Mouse (Mus musculus) macrophage (primary cell): Measurements from ENCODE around the gene Slc47a1. TPM values are rescaled to one million over a fixed set of nuclear protein-coding genes. Genes with fewer than 3 reads are reported as not detected.
"Not testable (repeated sequence)": the region's sequence is repeated elsewhere in the genome, so short reads cannot be mapped to it uniquely, and the experiment has no call there.

Source experiments
- H3K27ac ChIP-seq: fragments of 350-480 bp; formaldehyde crosslinking; 2 replicates; pipeline ENCODE4 v1.9.0; 2021
- H3K36me3 ChIP-seq: fragments of 350-480 bp; formaldehyde crosslinking; 2 replicates; pipeline ENCODE4 v1.9.0; 2021; ENCODE audit errors: inconsistent target
- H3K4me3 ChIP-seq: fragments of 350-480 bp; formaldehyde crosslinking; 2 replicates; pipeline ENCODE4 v1.9.0; 2021; ENCODE audit errors: inconsistent target
- H3K79me2 ChIP-seq: fragments of 350-480 bp; formaldehyde crosslinking; 2 replicates; pipeline ENCODE4 v1.9.0; 2021; ENCODE audit errors: inconsistent target
- WGBS: methylation state at CpG from one replicate; pipeline ENCODE4 v1.1.7; 2026; ENCODE audit warnings: inconsistent platforms; ENCODE audit not compliant: missing documents; 5-methylcytosine and 5-hydroxymethylcytosine counted together
- polyA plus RNA-seq: library from polyadenylated mRNA; stranded (reverse); fragments of 250-400 nt; gene quantifications from 3 replicates; pipeline ENCODE4 v1.2.4, GENCODE M21; 2018; ENCODE audit warnings: inconsistent platforms
- total RNA-seq, 78 experiments: library from RNA; depleted of rRNA; stranded (reverse); fragments of 250-400 nt; gene quantifications; 1 replicate in 9 of 78; 2 replicates in 24 of 78; 3 replicates in 43 of 78; 4 replicates in 2 of 78; pipeline ENCODE4 v1.2.4; 2018; ENCODE audit warnings: inconsistent platforms in 56 of 78

Slc47a1 gene
- total RNA-seq (2018; cell fraction: chromatin; rRNA removed): under 1 TPM in 7 of 26 experiments, not detected in 19; 0.16 to 0.75 (median 0.29) TPM
- under 1 TPM in 5 of 26 experiments, not detected in 21; 0.05 to 0.19 (median 0.09) TPM for total RNA-seq (2018; cell fraction: cytosol; rRNA removed)
- 1 to 10 TPM in 1 of 26 experiments, under 1 TPM in 9, not detected in 16; 0.21 to 1.2 (median 0.40) TPM for total RNA-seq (2018; cell fraction: nucleus; rRNA removed)
- polyA plus RNA-seq: 0.28 TPM in 1 of 3 replicates, not detected in the others

- WGBS: 23% methylated on average over 39 of the region's 39 CpGs
- H3K27ac ChIP-seq: no peak within 1 kb of the TSS
- no peak within 1 kb of the TSS for H3K4me3 ChIP-seq
These were observed at the start of gene Slc47a1 for GRCm38 (mm10) chr11:61377881-61378613. Gene Slc47a1 (minus strand): TSS chr11:61378345.

DNA sequence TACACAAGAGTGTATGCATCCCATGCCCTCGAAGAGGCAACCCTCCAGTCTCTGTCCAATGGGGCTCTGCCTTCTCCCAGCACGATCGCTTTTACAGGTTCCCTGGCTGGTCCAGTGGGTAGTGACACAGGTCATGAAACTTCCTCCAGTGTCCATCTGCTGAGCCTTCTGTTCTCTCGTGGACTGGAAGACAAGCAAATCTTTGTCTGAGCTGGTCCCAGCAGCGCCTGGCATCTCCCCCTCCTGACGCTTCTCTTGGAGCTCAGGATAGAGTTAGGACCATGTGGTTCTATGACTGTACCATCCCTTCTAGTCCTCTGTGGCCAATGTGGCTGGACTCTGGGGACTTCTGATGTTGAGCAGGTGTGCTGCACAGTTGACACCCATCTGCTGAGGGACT, 41.1 kb upstream of the Slc47a1 start:
- 89% methylated on average over 6 of the region's 6 CpGs for WGBS
- H3K27ac ChIP-seq: no peak overlapping the region
- no peaks in the 10 kb centered on the region for H3K36me3 ChIP-seq
- no peak overlapping the region for H3K4me3 ChIP-seq
- no peaks in the 10 kb centered on the region for H3K79me2 ChIP-seq

More at GRCm38 (mm10) chr11:61377881-61378613, at the start of gene Slc47a1:
- Histone ChIP-seq H3K36me3 (no peaks in the 10 kb centered on the region), H3K79me2 (no peaks in the 10 kb centered on the region)

DNA sequence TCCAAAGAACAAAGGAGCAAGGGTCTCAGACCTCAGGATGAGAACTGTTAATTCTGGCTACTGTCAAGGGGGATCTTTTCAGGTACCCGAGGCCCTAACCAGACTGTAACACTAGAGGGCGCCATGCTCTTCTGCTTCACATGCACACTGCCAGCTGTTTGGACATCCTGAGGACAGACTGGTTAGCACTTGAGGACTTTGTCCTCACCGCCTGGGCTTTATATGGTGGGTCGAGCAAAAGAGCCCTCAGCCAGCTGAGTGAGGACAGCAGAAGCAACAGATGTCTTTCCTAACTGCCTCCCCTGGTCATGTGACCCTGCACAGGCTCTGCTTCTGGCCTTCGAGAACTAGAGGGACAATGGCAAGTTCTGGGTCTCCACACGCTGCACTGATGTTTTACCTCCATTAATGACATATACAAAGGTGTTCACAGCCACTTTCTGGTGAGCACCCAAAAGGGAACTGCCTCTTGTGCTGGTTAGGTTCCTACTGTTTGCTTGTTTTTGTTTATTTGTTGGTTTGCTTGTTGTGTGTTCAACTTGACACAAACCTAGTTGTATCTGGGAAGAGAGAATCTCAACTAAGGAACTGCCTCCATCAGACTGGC, 39.9 kb upstream of the Slc47a1 start:
- Histone ChIP-seq H3K36me3 (no peaks in the 10 kb centered on the region), H3K4me3 (no peak overlapping the region), H3K27ac (no peak overlapping the region), H3K79me2 (no peaks in the 10 kb centered on the region)
- 27% methylated on average over 6 of the region's 6 CpGs for WGBS

DNA sequence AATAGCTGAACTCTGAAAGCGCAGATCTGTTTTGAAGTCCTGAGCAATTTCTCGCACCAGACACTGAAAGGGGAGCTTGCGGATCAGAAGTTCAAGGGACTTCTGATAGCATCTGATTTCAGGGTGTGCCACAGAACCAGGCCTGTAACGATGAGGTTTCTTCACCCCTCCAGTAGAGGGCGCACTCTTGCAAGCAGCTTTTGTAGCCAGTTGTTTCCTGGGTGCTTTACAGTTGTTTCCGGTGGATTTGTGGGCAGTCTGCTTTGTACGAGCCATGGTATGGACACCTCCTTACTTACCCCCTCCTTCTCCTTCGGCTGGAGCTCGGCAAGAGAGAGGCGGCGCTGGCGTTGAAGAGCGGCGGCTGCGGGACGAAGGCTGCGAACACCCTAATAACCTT, 38.4 kb upstream of the Slc47a1 start:
- WGBS: 83% methylated on average over 17 of the region's 17 CpGs
- not testable (repeated sequence) for H3K79me2 ChIP-seq, H3K27ac ChIP-seq, H3K36me3 ChIP-seq, H3K4me3 ChIP-seq

DNA sequence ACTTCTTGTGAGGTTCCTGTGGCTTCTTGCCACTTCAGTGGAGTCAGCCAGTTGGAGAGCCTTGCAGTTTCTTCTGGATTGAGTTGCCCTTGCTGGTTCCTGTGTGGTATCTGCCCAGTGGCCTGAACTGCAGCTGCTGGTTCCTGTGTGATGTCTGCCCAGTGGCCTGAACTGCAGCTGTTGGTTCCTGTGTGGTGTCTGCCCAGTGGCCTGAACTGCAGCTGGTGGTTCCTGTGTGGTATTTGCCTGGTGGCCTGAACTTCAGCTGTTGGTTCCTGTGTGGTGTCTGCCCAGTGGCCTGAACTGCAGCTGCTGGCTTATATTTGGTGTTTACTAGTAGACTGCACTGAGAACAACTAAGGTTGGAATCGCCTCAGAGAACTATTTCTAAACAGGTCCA, 37.3 kb upstream of the Slc47a1 start:
- 60% methylated on average over 1 of the region's 1 CpGs for WGBS
- H3K79me2 ChIP-seq: no peaks in the 10 kb centered on the region
- H3K4me3 ChIP-seq: no peak overlapping the region

GRCm38 (mm10) chr11:61414560-61414959, 36.4 kb upstream of the Slc47a1 start:
- Histone ChIP-seq H3K36me3 (no peaks in the 10 kb centered on the region), H3K27ac (no peak overlapping the region), H3K79me2 (no peaks in the 10 kb centered on the region), H3K4me3 (no peak overlapping the region)
- 81% methylated on average over 3 of the region's 3 CpGs for WGBS

More for the DNA sequence above, 37.3 kb upstream of the Slc47a1 start:
- H3K36me3 ChIP-seq: no peaks in the 10 kb centered on the region
- H3K27ac ChIP-seq: no peak overlapping the region

- Histone ChIP-seq H3K36me3 (no peaks in the 10 kb centered on the region), H3K4me3 (no peak overlapping the region), H3K27ac (no peak overlapping the region), H3K79me2 (no peaks in the 10 kb centered on the region)
- WGBS: 34% methylated on average over 5 of the region's 5 CpGs
These were observed 35.3 kb upstream of the Slc47a1 start for GRCm38 (mm10) chr11:61413411-61413810.

- H3K36me3 ChIP-seq: no peaks in the 10 kb centered on the region
- no peak overlapping the region for H3K27ac ChIP-seq
- no peak overlapping the region for H3K4me3 ChIP-seq
- no peaks in the 10 kb centered on the region for H3K79me2 ChIP-seq
- 48% methylated on average over 7 of the region's 7 CpGs for WGBS
These were observed 33.7 kb upstream of the Slc47a1 start for GRCm38 (mm10) chr11:61411809-61412208.

- H3K36me3 ChIP-seq: no peaks in the 10 kb centered on the region
- WGBS: 88% methylated on average over 11 of the region's 11 CpGs
- no peak overlapping the region for H3K4me3 ChIP-seq
- no peaks in the 10 kb centered on the region for H3K79me2 ChIP-seq
- no peak overlapping the region for H3K27ac ChIP-seq
These were observed 33.1 kb upstream of the Slc47a1 start for GRCm38 (mm10) chr11:61411221-61411620.

GRCm38 (mm10) chr11:61410129-61410528, 32.0 kb upstream of the Slc47a1 start:
- 0% methylated on average over 1 of the region's 1 CpGs for WGBS
- Histone ChIP-seq H3K4me3 (no peak overlapping the region), H3K36me3 (no peaks in the 10 kb centered on the region), H3K27ac (no peak overlapping the region), H3K79me2 (no peaks in the 10 kb centered on the region)

- WGBS: 29% methylated on average over 3 of the region's 3 CpGs
- H3K4me3 ChIP-seq: peak overlapping the region; percentile 53
- no peaks in the 10 kb centered on the region for H3K36me3 ChIP-seq
- H3K27ac ChIP-seq: no peak overlapping the region
- H3K79me2 ChIP-seq: no peaks in the 10 kb centered on the region
These were observed 30.9 kb upstream of the Slc47a1 start for GRCm38 (mm10) chr11:61409051-61409450.

GRCm38 (mm10) chr11:61408184-61409027, 30.3 kb upstream of the Slc47a1 start:
- H3K36me3 ChIP-seq: no peaks in the 10 kb centered on the region
- WGBS: 3% methylated on average over 59 of the region's 64 CpGs
- no peaks in the 10 kb centered on the region for H3K79me2 ChIP-seq
- H3K27ac ChIP-seq: peak overlapping the region; percentile 55
- H3K4me3 ChIP-seq: peak overlapping the region; percentile 53

DNA sequence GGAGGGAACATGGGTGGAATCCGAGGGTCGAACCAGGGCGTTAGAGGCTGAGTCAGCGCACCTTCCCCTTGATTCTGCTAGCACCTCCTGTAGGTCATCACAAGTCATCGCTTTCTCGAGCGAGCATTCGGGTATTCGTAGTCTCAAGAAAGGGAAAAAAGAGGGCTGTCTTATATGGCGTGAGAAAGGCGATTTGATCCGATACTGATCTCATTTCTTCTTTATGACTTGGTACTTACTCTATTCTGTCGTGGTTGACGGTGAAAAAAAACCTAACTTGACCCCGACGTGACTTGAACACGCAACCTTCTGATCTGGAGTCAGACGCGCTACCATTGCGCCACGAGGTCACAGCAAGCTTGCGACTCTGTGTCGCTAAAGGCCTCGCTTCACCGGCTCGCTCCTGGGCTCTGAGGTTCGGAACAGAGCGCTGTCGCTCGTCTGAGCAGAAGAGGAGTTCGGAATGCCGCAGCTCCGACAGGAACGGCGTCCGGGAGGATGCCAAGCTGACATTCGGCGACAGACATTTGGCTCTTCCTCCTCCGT, 29.6 kb upstream of the Slc47a1 start:
- 3% methylated on average over 39 of the region's 39 CpGs for WGBS
- H3K27ac ChIP-seq: peak overlapping the region; percentile 55
- no peaks in the 10 kb centered on the region for H3K79me2 ChIP-seq
- no peaks in the 10 kb centered on the region for H3K36me3 ChIP-seq
- H3K4me3 ChIP-seq: peak overlapping the region; percentile 53

GRCm38 (mm10) chr11:61401794-61402193, 23.6 kb upstream of the Slc47a1 start:
- WGBS: 95% methylated on average over 4 of the region's 4 CpGs
- no peaks in the 10 kb centered on the region for H3K36me3 ChIP-seq
- no peak overlapping the region for H3K27ac ChIP-seq
- H3K79me2 ChIP-seq: no peaks in the 10 kb centered on the region
- H3K4me3 ChIP-seq: no peak overlapping the region
